ENCODE assay signal across 8 mouse cellular contexts in genomic region chr2:181133837-181134590, GRCm38 (mm10). TPM values are rescaled to one million over a fixed set of nuclear protein-coding genes. Genes with fewer than 3 reads are reported as not detected.
DNase-seq lines count a peak whose midpoint lies in the region; ATAC-seq lines count a peak whose summit lies in the region.

No protein-coding gene starts in this region.

- 7% methylated on average over 22 of the region's 22 CpGs for WGBS in hindbrain, embryonic 13.5 days
- 8% methylated on average over 20 of the region's 22 CpGs for WGBS in neural tube, embryonic 13.5 days

- H3K27me3 ChIP-seq in hindbrain, embryonic 13.5 days = peaks cover 44% of the 10 kb centered on the region
- H3K27me3 ChIP-seq in neural tube, embryonic 13.5 days = peaks cover 53% of the 10 kb centered on the region

- DNase-seq in left cerebral cortex, postnatal 4 days = peak; percentile 67
- no peak for DNase-seq in left cerebral cortex, adult 11 months (ENCODE audit: low spot score)
- DNase-seq in cerebellum, postnatal 10 days = peak; percentile 74 to 80
- no peak for DNase-seq in urinary bladder, postnatal 10 days (ENCODE audit: low spot score)
- no peak for DNase-seq in thymus, postnatal 10 days (ENCODE audit: low spot score in 2 of 2)

- H3K9ac ChIP-seq in hindbrain, embryonic 13.5 days = peak overlapping the region; percentile 96
- peak overlapping the region; percentile 84 for H3K9ac ChIP-seq in neural tube, embryonic 13.5 days

- H3K36me3 ChIP-seq in hindbrain, embryonic 13.5 days = no peaks in the 10 kb centered on the region
- no peaks in the 10 kb centered on the region for H3K36me3 ChIP-seq in neural tube, embryonic 13.5 days

- no peaks in the 10 kb centered on the region for H3K9me3 ChIP-seq in hindbrain, embryonic 13.5 days
- H3K9me3 ChIP-seq in neural tube, embryonic 13.5 days = no peaks in the 10 kb centered on the region

- H3K27ac ChIP-seq in hindbrain, embryonic 13.5 days = peak overlapping the region; percentile 98
- H3K27ac ChIP-seq in neural tube, embryonic 13.5 days (replicated peaks) = peak overlapping the region; percentile 94

- peak overlapping the region; percentile 83 for H3K4me2 ChIP-seq in hindbrain, embryonic 13.5 days
- peak overlapping the region; percentile 75 for H3K4me2 ChIP-seq in neural tube, embryonic 13.5 days

- intact Hi-C loops in left cerebral cortex, postnatal 4 days (cut with DNase I) = no loop called here

- peak; percentile 87 for ATAC-seq in hindbrain, embryonic 13.5 days (ENCODE audit: low FRiP score)
- peak; percentile 89 for ATAC-seq in neural tube, embryonic 13.5 days (ENCODE audit: low read depth)
- no peak for ATAC-seq in megakaryocyte progenitor cell, adult 5-6 weeks (replicated peaks; ENCODE audit: poor library complexity)

- peak overlapping the region; percentile 85 for H3K4me3 ChIP-seq in hindbrain, embryonic 13.5 days
- peak overlapping the region; percentile 77 for H3K4me3 ChIP-seq in neural tube, embryonic 13.5 days

- peaks cover 55% of the 10 kb centered on the region for H3K4me1 ChIP-seq in hindbrain, embryonic 13.5 days (replicated peaks)
- peaks cover 58% of the 10 kb centered on the region for H3K4me1 ChIP-seq in neural tube, embryonic 13.5 days (replicated peaks)

RNA-seq across cellular contexts. Expression of gene Kcnq2, which starts 1.1 kb away (rescaled TPM):
- 100 to 1,000 TPM; 191 to 195 TPM for total RNA-seq in left cerebral cortex, postnatal 4 days (2021)
- 50.0 and 53.9 TPM in 2 replicates for polyA plus RNA-seq in hindbrain, embryonic 13.5 days (2015; fragmentation: Nextera tagmentation; extraction: Ambion mirVana)
- polyA plus RNA-seq in neural tube, embryonic 13.5 days (2015; fragmentation: Nextera tagmentation; extraction: Ambion mirVana) = 43.9 TPM in 2 replicates
- not detected in 2 replicates for total RNA-seq in megakaryocyte progenitor cell, adult 5-6 weeks (2015)
- total RNA-seq in megakaryocyte progenitor cell, adult 5-6 weeks (2017) = not detected in 2 replicates

RNA-seq across cellular contexts. Expression of gene Eef1a2, which starts 22.8 kb away (rescaled TPM):
- 100 to 1,000 TPM; 399 to 423 TPM for total RNA-seq in left cerebral cortex, postnatal 4 days (2021)
- polyA plus RNA-seq in hindbrain, embryonic 13.5 days (2015; fragmentation: Nextera tagmentation; extraction: Ambion mirVana) = 6.4 and 6.7 TPM in 2 replicates
- polyA plus RNA-seq in neural tube, embryonic 13.5 days (2015; fragmentation: Nextera tagmentation; extraction: Ambion mirVana) = 7.7 and 8.9 TPM in 2 replicates
- total RNA-seq in megakaryocyte progenitor cell, adult 5-6 weeks (2015) = not detected in 2 replicates
- total RNA-seq in megakaryocyte progenitor cell, adult 5-6 weeks (2017) = not detected in 2 replicates

RNA-seq across cellular contexts. Expression of gene Ppdpf, which starts 53.0 kb away (rescaled TPM):
- 100 to 1,000 TPM; 132 to 140 TPM for total RNA-seq in left cerebral cortex, postnatal 4 days (2021)
- 444 TPM in 2 replicates for polyA plus RNA-seq in hindbrain, embryonic 13.5 days (2015; fragmentation: Nextera tagmentation; extraction: Ambion mirVana)
- polyA plus RNA-seq in neural tube, embryonic 13.5 days (2015; fragmentation: Nextera tagmentation; extraction: Ambion mirVana) = 331 and 431 TPM in 2 replicates
- total RNA-seq in megakaryocyte progenitor cell, adult 5-6 weeks (2015) = 85.7 and 109 TPM in 2 replicates
- total RNA-seq in megakaryocyte progenitor cell, adult 5-6 weeks (2017) = 68.8 and 73.0 TPM in 2 replicates

Comparison
In these comparisons a context has a peak if more than half of its experiments do, and no peak if none do; other contexts are left out.
1. DNase-seq: peak in left cerebral cortex, postnatal 4 days (single experiment) and cerebellum, postnatal 10 days (2 of 2); none in left cerebral cortex, adult 11 months (single experiment), urinary bladder, postnatal 10 days (single experiment) and thymus, postnatal 10 days (0 of 2).
2. RNA of gene Kcnq2, which starts 1.1 kb away (total RNA-seq): 191 to 195 TPM in left cerebral cortex, postnatal 4 days; not detected in megakaryocyte progenitor cell, adult 5-6 weeks; every median in the first group is over 100 times any median in the second.
3. RNA of gene Eef1a2, which starts 22.8 kb away (total RNA-seq): 399 to 423 TPM in left cerebral cortex, postnatal 4 days; not detected in megakaryocyte progenitor cell, adult 5-6 weeks; every median in the first group is over 100 times any median in the second.